Mouse (Mus musculus): ENCODE data around the gene Fgd6. TPM values are rescaled to one million over a fixed set of nuclear protein-coding genes. Genes with fewer than 3 reads are reported as not detected.

The Fgd6 gene
- polyA plus RNA-seq, 1 experiment from 2014 or later: 2.2 TPM

DNA sequence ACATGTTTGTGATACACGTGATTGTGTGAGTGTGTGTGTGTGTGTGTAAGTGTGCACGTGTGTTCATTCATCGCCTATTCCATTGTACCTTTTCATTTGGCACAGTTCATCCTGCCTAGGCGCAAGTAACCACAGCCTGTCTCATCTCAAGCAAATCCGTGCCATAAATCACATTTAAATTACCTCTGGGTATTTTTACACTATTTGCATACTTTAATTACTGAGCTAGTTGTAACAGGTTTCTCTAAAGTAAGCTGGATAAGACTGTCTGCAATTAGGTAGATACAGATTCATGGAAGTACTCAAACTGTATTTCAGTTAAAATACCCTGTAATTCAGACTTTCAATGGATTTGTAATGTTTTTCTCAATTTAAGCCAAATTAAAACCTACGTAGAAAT, 20.7 kb downstream of the Fgd6 start:
- Histone ChIP-seq H3K9me3 (ENCODE audit: control insufficient read depth, low read length) (no peaks in the 10 kb centered on the region), H3K4me2 (ENCODE audit: low read length) (no peak overlapping the region), H3K9ac (ENCODE audit: low read depth, low read length) (no peak overlapping the region), H3K4me1 (ENCODE audit: control insufficient read depth, insufficient read depth, low read depth, low read length) (no peaks in the 10 kb centered on the region), H3K4me3 (ENCODE audit: low read length) (no peak overlapping the region), H3K27me3 (replicated peaks; ENCODE audit: control insufficient read depth, insufficient read depth, low read length) (no peaks in the 10 kb centered on the region), H3K27ac (ENCODE audit: low read depth, low read length) (no peak overlapping the region), H3K36me3 (ENCODE audit: control insufficient read depth, insufficient read depth, low read length) (no peaks in the 10 kb centered on the region)
- ATAC-seq: no peak
- WGBS: 78% methylated on average over 6 of the region's 6 CpGs

- ATAC-seq: no peak
- Histone ChIP-seq H3K9ac (ENCODE audit: low read depth, low read length) (no peak overlapping the region), H3K4me1 (ENCODE audit: control insufficient read depth, insufficient read depth, low read depth, low read length) (no peaks in the 10 kb centered on the region), H3K9me3 (ENCODE audit: control insufficient read depth, low read length) (no peaks in the 10 kb centered on the region), H3K27me3 (replicated peaks; ENCODE audit: control insufficient read depth, insufficient read depth, low read length) (no peaks in the 10 kb centered on the region), H3K36me3 (ENCODE audit: control insufficient read depth, insufficient read depth, low read length) (no peaks in the 10 kb centered on the region), H3K4me2 (ENCODE audit: low read length) (no peak overlapping the region), H3K4me3 (ENCODE audit: low read length) (no peak overlapping the region), H3K27ac (ENCODE audit: low read depth, low read length) (no peak overlapping the region)
- WGBS: 94% methylated on average over 8 of the region's 8 CpGs
These were observed 23.8 kb downstream of the Fgd6 start for GRCm38 (mm10) chr10:94059618-94060055.

DNA sequence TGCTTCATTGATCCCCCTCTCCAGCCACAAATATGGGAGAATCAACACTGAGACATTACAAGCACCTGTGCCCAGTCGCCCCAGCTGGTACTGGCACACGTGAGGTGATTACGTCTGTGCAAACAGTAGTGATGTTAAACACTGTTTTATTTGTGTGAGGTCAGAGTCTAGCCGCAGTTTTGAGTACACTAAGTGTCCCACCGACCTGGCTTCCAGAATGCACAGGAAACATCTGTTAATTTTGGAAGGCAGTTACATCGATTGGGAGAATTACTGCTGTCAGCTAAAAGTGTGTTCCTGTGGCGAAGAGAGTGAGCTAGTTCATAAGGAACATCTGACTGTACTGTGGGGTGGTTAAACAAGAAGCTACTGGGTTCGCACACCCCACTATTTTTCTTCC, 24.4 kb downstream of the Fgd6 start:
- no peak for ATAC-seq
- no peaks in the 10 kb centered on the region for H3K9me3 ChIP-seq (ENCODE audit: control insufficient read depth, low read length)
- no peaks in the 10 kb centered on the region for H3K27me3 ChIP-seq (replicated peaks; ENCODE audit: control insufficient read depth, insufficient read depth, low read length)
- no peaks in the 10 kb centered on the region for H3K36me3 ChIP-seq (ENCODE audit: control insufficient read depth, insufficient read depth, low read length)
- no peak overlapping the region for H3K27ac ChIP-seq (ENCODE audit: low read depth, low read length)
- no peaks in the 10 kb centered on the region for H3K4me1 ChIP-seq (ENCODE audit: control insufficient read depth, insufficient read depth, low read depth, low read length)
- no peak overlapping the region for H3K4me2 ChIP-seq (ENCODE audit: low read length)
- WGBS: 75% methylated on average over 8 of the region's 8 CpGs
- no peak overlapping the region for H3K4me3 ChIP-seq (ENCODE audit: low read length)
- H3K9ac ChIP-seq (ENCODE audit: low read depth, low read length): no peak overlapping the region

DNA sequence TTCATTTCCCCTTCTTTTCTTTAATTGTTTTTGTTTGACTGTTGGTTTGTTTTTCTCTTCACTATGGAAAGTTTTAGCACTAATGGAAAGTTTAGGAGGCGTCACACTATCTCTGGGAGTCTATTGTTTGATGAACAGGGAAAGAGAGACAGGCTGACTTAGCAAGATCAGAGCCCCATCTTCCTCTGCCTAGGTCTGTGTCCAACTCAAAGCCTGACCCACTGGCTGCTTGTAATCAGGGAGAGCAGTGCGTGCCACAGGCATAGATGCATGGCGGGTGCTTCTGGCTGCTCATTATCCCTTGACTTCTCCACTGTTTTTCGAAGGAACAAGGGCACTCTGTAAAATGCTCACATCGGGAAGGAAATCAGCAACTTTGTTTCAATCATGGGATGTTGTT, 26.6 kb downstream of the Fgd6 start:
- Histone ChIP-seq H3K9me3 (ENCODE audit: control insufficient read depth, low read length) (no peaks in the 10 kb centered on the region), H3K4me3 (ENCODE audit: low read length) (no peak overlapping the region), H3K9ac (ENCODE audit: low read depth, low read length) (no peak overlapping the region), H3K27me3 (replicated peaks; ENCODE audit: control insufficient read depth, insufficient read depth, low read length) (no peaks in the 10 kb centered on the region), H3K27ac (ENCODE audit: low read depth, low read length) (no peak overlapping the region), H3K36me3 (ENCODE audit: control insufficient read depth, insufficient read depth, low read length) (no peaks in the 10 kb centered on the region), H3K4me1 (ENCODE audit: control insufficient read depth, insufficient read depth, low read depth, low read length) (no peaks in the 10 kb centered on the region), H3K4me2 (ENCODE audit: low read length) (no peak overlapping the region)
- WGBS: 65% methylated on average over 5 of the region's 5 CpGs
- ATAC-seq: no peak

GRCm38 (mm10) chr10:94066896-94067295, 31.1 kb downstream of the Fgd6 start:
- Histone ChIP-seq H3K27me3 (replicated peaks; ENCODE audit: control insufficient read depth, insufficient read depth, low read length) (no peaks in the 10 kb centered on the region), H3K4me3 (ENCODE audit: low read length) (no peak overlapping the region), H3K9ac (ENCODE audit: low read depth, low read length) (no peak overlapping the region), H3K36me3 (ENCODE audit: control insufficient read depth, insufficient read depth, low read length) (no peaks in the 10 kb centered on the region), H3K27ac (ENCODE audit: low read depth, low read length) (no peak overlapping the region), H3K4me1 (ENCODE audit: control insufficient read depth, insufficient read depth, low read depth, low read length) (no peaks in the 10 kb centered on the region), H3K9me3 (ENCODE audit: control insufficient read depth, low read length) (no peaks in the 10 kb centered on the region), H3K4me2 (ENCODE audit: low read length) (no peak overlapping the region)
- WGBS: 71% methylated on average over 3 of the region's 3 CpGs
- ATAC-seq: no peak

DNA sequence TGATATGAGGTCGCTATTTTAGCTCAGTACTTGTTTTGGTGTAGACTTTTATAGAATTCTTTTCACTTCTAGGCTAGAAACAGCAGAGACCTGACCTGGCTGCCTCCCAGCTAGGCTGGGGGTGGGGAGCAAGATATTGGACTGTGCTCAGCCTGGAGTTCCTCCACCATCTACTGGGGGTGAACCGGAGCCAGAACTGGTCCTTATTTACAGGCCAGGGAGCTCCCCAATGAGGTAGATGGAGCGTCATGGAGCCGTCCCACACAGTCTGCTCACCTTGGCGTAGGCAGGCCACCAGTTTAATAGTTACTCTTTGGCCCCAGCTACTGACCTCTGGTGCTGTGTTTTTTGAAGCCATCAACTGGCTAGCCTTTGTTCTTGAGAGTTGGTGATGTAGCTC, 32.9 kb downstream of the Fgd6 start:
- Histone ChIP-seq H3K9ac (ENCODE audit: low read depth, low read length) (no peak overlapping the region), H3K27ac (ENCODE audit: low read depth, low read length) (no peak overlapping the region), H3K36me3 (ENCODE audit: control insufficient read depth, insufficient read depth, low read length) (no peaks in the 10 kb centered on the region), H3K27me3 (replicated peaks; ENCODE audit: control insufficient read depth, insufficient read depth, low read length) (no peaks in the 10 kb centered on the region), H3K9me3 (ENCODE audit: control insufficient read depth, low read length) (no peaks in the 10 kb centered on the region), H3K4me2 (ENCODE audit: low read length) (no peak overlapping the region), H3K4me3 (ENCODE audit: low read length) (no peak overlapping the region), H3K4me1 (ENCODE audit: control insufficient read depth, insufficient read depth, low read depth, low read length) (peaks cover 6% of the 10 kb centered on the region; the same call in 1 of the 2 replicates)
- WGBS: 88% methylated on average over 5 of the region's 5 CpGs
- no peak for ATAC-seq

GRCm38 (mm10) chr10:94071641-94072040, 35.8 kb downstream of the Fgd6 start:
- H3K4me3 ChIP-seq (ENCODE audit: low read length): no peak overlapping the region
- no peak overlapping the region for H3K4me2 ChIP-seq (ENCODE audit: low read length)

DNA sequence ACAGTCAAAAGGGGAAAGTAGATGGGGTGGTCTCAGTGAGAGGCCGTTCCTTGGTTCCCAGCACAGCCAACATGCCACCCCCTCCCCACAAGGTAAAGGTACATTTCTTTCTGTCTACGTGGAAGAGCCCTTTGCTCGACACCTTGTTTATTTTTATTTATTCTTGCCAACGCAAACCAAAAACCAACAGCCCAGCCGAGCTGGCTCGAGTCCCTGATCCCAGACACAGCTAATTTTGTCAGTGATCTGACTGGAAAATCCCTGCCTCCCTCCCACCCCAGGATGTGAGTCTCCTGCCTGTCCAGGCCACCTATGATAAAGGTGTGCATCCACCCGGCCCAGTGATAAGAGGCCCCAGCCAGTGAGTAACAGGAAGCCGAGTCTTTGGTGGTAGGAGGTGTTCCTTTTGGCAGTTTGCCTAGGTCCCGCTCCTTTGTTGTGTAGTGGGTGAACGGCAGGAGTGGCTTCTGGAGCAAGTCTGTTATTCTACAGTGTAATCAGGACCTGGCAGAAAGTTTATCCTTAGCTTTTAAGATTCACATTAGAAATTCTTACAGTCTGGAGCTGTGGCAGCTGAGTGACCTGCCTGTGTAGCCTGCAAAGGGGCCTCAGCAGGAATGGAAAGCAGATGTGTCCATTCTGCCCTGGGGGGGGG, 36.6 kb downstream of the Fgd6 start:
- no peak for ATAC-seq
- 58% methylated on average over 10 of the region's 10 CpGs for WGBS

More at GRCm38 (mm10) chr10:94071641-94072040, 35.8 kb downstream of the Fgd6 start:
- 84% methylated on average over 7 of the region's 7 CpGs for WGBS
- Histone ChIP-seq H3K27ac (ENCODE audit: low read depth, low read length) (no peak overlapping the region), H3K36me3 (ENCODE audit: control insufficient read depth, insufficient read depth, low read length) (no peaks in the 10 kb centered on the region), H3K27me3 (replicated peaks; ENCODE audit: control insufficient read depth, insufficient read depth, low read length) (no peaks in the 10 kb centered on the region), H3K9me3 (ENCODE audit: control insufficient read depth, low read length) (no peaks in the 10 kb centered on the region), H3K4me1 (ENCODE audit: control insufficient read depth, insufficient read depth, low read depth, low read length) (peaks cover 6% of the 10 kb centered on the region; the same call in 1 of the 2 replicates), H3K9ac (ENCODE audit: low read depth, low read length) (no peak overlapping the region)
- no peak for ATAC-seq

GRCm38 (mm10) chr10:94072916-94073465, 37.2 kb downstream of the Fgd6 start:
- H3K9me3 ChIP-seq (ENCODE audit: control insufficient read depth, low read length): no peaks in the 10 kb centered on the region
- H3K4me3 ChIP-seq (ENCODE audit: low read length): no peak overlapping the region
- H3K36me3 ChIP-seq (ENCODE audit: control insufficient read depth, insufficient read depth, low read length): no peaks in the 10 kb centered on the region
- H3K27me3 ChIP-seq (replicated peaks; ENCODE audit: control insufficient read depth, insufficient read depth, low read length): no peaks in the 10 kb centered on the region
- H3K4me1 ChIP-seq (ENCODE audit: control insufficient read depth, insufficient read depth, low read depth, low read length): peaks cover 6% of the 10 kb centered on the region; the same call in 1 of the 2 replicates
- H3K9ac ChIP-seq (ENCODE audit: low read depth, low read length): no peak overlapping the region
- no peak overlapping the region for H3K4me2 ChIP-seq (ENCODE audit: low read length)
- ATAC-seq: no peak
- no peak overlapping the region; the same call in 1 of the 2 replicates for H3K27ac ChIP-seq (ENCODE audit: low read depth, low read length)
- 75% methylated on average over 4 of the region's 4 CpGs for WGBS

More for the DNA sequence above, 36.6 kb downstream of the Fgd6 start:
- no peak overlapping the region for H3K9ac ChIP-seq (ENCODE audit: low read depth, low read length)
- no peaks in the 10 kb centered on the region for H3K27me3 ChIP-seq (replicated peaks; ENCODE audit: control insufficient read depth, insufficient read depth, low read length)
- H3K36me3 ChIP-seq (ENCODE audit: control insufficient read depth, insufficient read depth, low read length): no peaks in the 10 kb centered on the region
- H3K9me3 ChIP-seq (ENCODE audit: control insufficient read depth, low read length): no peaks in the 10 kb centered on the region
- peaks cover 6% of the 10 kb centered on the region; the same call in 1 of the 2 replicates for H3K4me1 ChIP-seq (ENCODE audit: control insufficient read depth, insufficient read depth, low read depth, low read length)
- H3K4me3 ChIP-seq (ENCODE audit: low read length): no peak overlapping the region
- no peak overlapping the region; the same call in 1 of the 2 replicates for H3K27ac ChIP-seq (ENCODE audit: low read depth, low read length)
- no peak overlapping the region for H3K4me2 ChIP-seq (ENCODE audit: low read length)
